Mouse (Mus musculus) embryonic facial prominence, embryonic 14.5 days (tissue): ENCODE results near the gene Zmiz1. TPM values are rescaled to one million over a fixed set of nuclear protein-coding genes. Genes with fewer than 3 reads are reported as not detected.

ENCODE experiments used
- ATAC-seq: fragments of 200-750 bp; cut with Nextera tagmentation; 2 replicates; pipeline ENCODE4 v1.8.0; 2017; ENCODE audit warnings: low read depth, moderate number of reproducible peaks, moderate TSS enrichment
- DNase-seq: peaks from one replicate; pipeline ENCODE4 v3.0.0-alpha.2; 2015; ENCODE audit warnings: low spot score
- H3K27ac ChIP-seq: fragments of 300-500 bp; sonication (generic); replicated peaks from 2 replicates; pipeline ENCODE4 v1.5.1; 2014; ENCODE audit warnings: low read depth, mild to moderate bottlenecking, low read length, moderate library complexity
- H3K27me3 ChIP-seq: fragments of 300-500 bp; sonication (generic); replicated peaks from 2 replicates; pipeline ENCODE4 v1.6.1; 2014; ENCODE audit warnings: low read length; ENCODE audit not compliant: control insufficient read depth, insufficient read depth
- H3K36me3 ChIP-seq: fragments of 300-500 bp; sonication (generic); 2 replicates; pipeline ENCODE4 v1.6.1; 2014; ENCODE audit warnings: low read length, mixed read lengths; ENCODE audit not compliant: control insufficient read depth, insufficient read depth
- H3K4me1 ChIP-seq: fragments of 300-500 bp; sonication (generic); 2 replicates; pipeline ENCODE4 v1.6.1; 2014; ENCODE audit warnings: antibody characterized with exemption, low read length; ENCODE audit not compliant: control insufficient read depth, insufficient read depth
- H3K4me2 ChIP-seq: fragments of 300-500 bp; sonication (generic); 2 replicates; pipeline ENCODE4 v1.6.1; 2014; ENCODE audit warnings: low read depth, mild to moderate bottlenecking, low read length, moderate library complexity, mixed read lengths
- H3K4me3 ChIP-seq: fragments of 300-500 bp; sonication (generic); 2 replicates; pipeline ENCODE4 v1.5.1; 2014; ENCODE audit warnings: low read depth, mild to moderate bottlenecking, low read length
- H3K9ac ChIP-seq: fragments of 300-500 bp; sonication (generic); 2 replicates; pipeline ENCODE4 v1.6.1; 2014; ENCODE audit warnings: low read depth, mild to moderate bottlenecking, low read length, moderate library complexity, mixed read lengths
- H3K9me3 ChIP-seq: fragments of 300-500 bp; sonication (generic); 2 replicates; pipeline ENCODE4 v1.6.1; 2016; ENCODE audit warnings: low read length; ENCODE audit not compliant: control insufficient read depth
- WGBS: fragments of 180-500 bp; shearing (Covaris S2); extraction: QIAGEN DNeasy Blood & Tissue Kit; methylation state at CpG from one replicate; pipeline ENCODE4 v1.1.7; 2014; 5-methylcytosine and 5-hydroxymethylcytosine counted together
- polyA plus RNA-seq: library from polyadenylated mRNA; unstranded; fragments of >200 nt; fragmentation: Nextera tagmentation; extraction: Ambion mirVana; gene quantifications from 2 replicates; pipeline ENCODE4 v1.2.1, GENCODE M21; 2014

Gene Zmiz1
- polyA plus RNA-seq, 1 experiment from 2014 or later = 31.3 TPM

DNA sequence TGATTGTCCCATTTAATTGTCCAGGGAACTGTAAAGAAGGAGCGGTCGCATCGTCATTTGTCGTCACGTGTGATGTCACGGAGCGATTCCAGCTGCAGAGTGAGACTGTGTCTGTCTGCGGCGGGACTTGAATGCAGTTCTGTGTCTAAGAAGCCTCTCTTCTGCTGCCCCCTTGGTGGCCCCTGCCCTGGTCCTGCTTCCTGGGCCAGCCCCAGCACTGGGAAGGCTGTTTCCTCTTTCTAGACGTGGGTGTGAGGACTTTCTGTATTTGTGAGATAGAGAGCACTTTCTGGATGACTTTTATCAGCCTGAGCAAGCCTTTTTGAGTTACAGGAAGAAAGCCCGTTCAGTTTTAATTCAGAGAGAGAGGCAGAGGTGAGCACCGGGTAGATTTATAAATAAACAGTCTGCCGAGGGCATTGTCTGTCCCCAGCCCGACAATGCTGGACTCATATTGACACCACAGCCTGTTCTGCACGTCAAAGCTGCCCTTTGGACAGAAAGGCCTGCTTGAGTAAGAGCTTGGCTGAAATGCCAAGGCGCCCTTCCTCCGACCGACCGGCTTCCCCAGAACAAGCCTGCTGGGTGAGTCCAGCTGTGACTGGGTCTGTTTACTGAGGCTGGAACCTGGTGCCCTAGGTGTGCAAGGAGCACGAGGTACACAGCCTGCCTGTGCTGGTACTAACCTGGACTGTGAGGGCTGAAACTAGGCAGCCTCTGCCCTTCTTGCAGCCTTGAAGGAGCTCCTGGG is 22.1 kb downstream of the Zmiz1 start:
- Histone ChIP-seq H3K9ac (no peak overlapping the region), H3K27ac (0 out of 2 replicates have a peak overlapping the region, but pooled peaks have one; percentile 4), H3K9me3 (no peaks in the 10 kb centered on the region), H3K4me2 (no peak overlapping the region), H3K4me3 (no peak overlapping the region), H3K27me3 (no peaks in the 10 kb centered on the region), H3K36me3 (0 out of 2 replicates have a peak, but pooled peaks cover 11% of the 10 kb centered on the region), H3K4me1 (peaks cover 36% of the 10 kb centered on the region)
- DNase-seq = no peak
- ATAC-seq = no peak
- WGBS = 54% methylated on average over 20 of the region's 20 CpGs

DNA sequence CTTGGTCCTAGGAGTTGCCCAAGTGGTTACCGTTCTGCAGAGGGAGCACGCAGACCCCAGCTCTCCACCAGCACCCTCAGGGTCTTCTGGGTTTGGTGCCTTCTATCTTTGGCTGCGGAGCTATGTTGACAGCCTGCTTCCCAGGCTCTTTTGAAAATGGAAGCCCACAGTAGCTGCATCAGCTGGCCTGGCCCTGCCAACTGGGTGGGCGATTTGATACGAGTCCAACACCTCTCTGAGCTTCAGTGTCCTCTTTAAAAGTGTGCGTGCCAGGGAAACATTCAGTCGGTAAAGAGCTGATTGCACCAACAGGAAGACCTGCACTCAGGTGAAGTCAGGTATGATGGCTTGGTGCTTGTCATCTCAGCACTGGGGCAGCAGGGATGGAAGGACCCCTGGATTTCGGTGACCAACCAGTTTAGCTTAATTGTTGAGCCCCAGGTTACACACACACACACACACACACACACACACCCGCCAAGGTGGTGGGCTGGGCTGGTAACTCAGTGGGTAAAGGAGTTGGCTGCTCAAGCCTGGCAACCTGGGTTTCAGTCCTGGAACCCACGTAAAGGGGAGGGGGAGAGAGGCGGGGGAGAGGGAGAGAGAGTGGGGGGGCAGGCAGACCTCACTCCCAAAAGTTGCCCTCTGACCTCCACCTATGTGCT is 22.8 kb downstream of the Zmiz1 start:
- ATAC-seq (no peak), DNase-seq (no peak)
- Histone ChIP-seq H3K9me3 (no peaks in the 10 kb centered on the region), H3K4me3 (no peak overlapping the region), H3K4me2 (no peak overlapping the region; the same call in 1 of the 2 replicates), H3K36me3 (0 out of 2 replicates have a peak, but pooled peaks cover 11% of the 10 kb centered on the region), H3K9ac (no peak overlapping the region), H3K4me1 (peaks cover 31% of the 10 kb centered on the region), H3K27me3 (no peaks in the 10 kb centered on the region), H3K27ac (0 out of 2 replicates have a peak overlapping the region, but pooled peaks have one; percentile 4)
- 75% methylated on average over 11 of the region's 11 CpGs for WGBS

DNA sequence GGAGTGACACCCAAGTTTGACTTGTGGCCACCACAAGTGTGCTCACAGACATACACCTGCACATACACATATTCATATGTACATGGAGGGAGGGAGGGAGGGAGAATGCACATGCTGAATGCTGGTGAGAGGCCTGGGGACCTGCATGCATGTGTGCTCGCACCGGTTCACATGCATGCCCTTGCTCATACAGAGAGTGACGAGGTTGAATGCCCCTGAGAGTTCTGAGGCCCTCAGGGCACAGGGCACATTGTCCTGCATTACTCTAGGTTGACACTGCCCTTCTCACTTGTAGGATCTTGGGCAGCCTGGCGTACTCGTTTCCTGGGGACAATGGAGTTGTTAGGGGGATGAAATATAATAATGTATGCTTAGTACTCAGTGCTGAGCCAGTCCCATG is 23.4 kb downstream of the Zmiz1 start:
- no peak overlapping the region for H3K27ac ChIP-seq
- H3K4me3 ChIP-seq = no peak overlapping the region
- DNase-seq (no peak), ATAC-seq (no peak)
- peaks cover 29% of the 10 kb centered on the region for H3K4me1 ChIP-seq
- H3K36me3 ChIP-seq = 0 out of 2 replicates have a peak, but pooled peaks cover 11% of the 10 kb centered on the region
- no peaks in the 10 kb centered on the region for H3K27me3 ChIP-seq
- H3K4me2 ChIP-seq = no peak overlapping the region
- no peaks in the 10 kb centered on the region for H3K9me3 ChIP-seq
- 75% methylated on average over 5 of the region's 5 CpGs for WGBS
- no peak overlapping the region for H3K9ac ChIP-seq

DNA sequence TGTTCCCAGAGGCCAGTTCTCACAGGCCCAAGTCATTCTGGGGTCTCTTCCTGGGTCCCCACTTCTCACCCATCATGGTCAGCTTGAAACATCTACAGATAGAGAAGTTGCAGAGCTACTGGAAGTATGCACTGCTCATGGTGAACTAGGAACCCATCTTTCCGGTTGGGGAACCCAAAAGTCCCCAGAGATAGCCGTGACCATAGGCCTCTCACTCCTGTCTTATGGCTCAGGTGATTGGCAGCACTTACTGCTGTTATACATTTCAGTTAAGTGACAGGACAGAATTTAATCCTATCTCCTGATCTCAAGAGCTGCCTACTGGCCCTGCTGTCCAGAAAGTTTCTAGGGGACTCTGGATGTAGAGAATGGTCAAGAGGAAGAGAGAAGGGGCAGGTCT is 24.3 kb downstream of the Zmiz1 start:
- Histone ChIP-seq H3K9me3 (no peaks in the 10 kb centered on the region), H3K4me1 (peaks cover 28% of the 10 kb centered on the region), H3K4me3 (no peak overlapping the region), H3K4me2 (no peak overlapping the region), H3K36me3 (0 out of 2 replicates have a peak, but pooled peaks cover 11% of the 10 kb centered on the region), H3K27ac (no peak overlapping the region), H3K9ac (no peak overlapping the region), H3K27me3 (no peaks in the 10 kb centered on the region)
- no peak for ATAC-seq
- WGBS = 80% methylated on average over 2 of the region's 2 CpGs
- DNase-seq = no peak

DNA sequence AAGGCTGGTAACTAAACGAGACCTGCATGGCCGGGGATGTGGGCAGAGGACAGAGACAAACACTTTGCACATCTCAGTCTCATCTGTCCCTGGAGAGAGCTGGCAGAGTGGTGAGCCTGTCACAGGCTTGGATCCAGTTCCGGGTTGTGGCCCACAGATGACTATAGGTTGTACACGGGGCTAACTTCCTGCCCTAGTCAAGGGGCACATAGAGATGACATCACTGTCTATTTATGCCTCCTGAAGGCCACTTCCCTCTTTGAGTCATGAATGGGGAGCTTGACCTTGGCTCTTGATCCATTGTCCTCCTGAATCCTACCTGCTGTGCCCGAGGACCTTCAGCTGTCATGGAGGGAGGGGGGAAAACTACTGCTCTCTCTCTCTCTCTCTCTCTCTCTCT is 25.1 kb downstream of the Zmiz1 start:
- H3K27me3 ChIP-seq = no peaks in the 10 kb centered on the region
- WGBS = 56% methylated on average over 4 of the region's 5 CpGs

DNA sequence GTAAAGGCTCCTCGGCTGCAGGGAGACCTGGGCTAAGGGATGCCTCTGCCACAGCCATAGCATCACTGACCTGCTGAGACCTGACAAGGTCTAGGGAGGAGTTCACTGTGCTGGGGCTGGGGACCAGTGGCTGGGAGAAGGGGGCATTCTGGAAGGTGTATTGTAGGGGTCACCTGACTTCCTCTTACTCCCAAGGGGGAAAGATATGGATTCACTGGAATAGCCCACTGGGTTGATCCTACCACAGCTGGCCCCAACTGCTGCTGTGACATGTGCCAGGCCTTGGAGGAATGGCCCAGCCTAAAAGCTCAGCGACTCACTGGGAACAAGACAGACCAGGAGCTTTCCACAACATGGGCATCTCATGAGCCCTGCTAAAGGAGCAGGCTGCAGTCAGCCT is 27.2 kb downstream of the Zmiz1 start:
- DNase-seq (no peak), ATAC-seq (no peak)
- Histone ChIP-seq H3K9ac (no peak overlapping the region), H3K27me3 (no peaks in the 10 kb centered on the region), H3K27ac (no peak overlapping the region), H3K4me1 (peaks cover 20% of the 10 kb centered on the region; the same call in 1 of the 2 replicates), H3K4me2 (no peak overlapping the region), H3K4me3 (no peak overlapping the region), H3K36me3 (0 out of 2 replicates have a peak, but pooled peaks cover 3% of the 10 kb centered on the region), H3K9me3 (no peaks in the 10 kb centered on the region)
- WGBS = 65% methylated on average over 2 of the region's 2 CpGs

More for the DNA sequence above, 25.1 kb downstream of the Zmiz1 start:
- Histone ChIP-seq H3K9me3 (no peaks in the 10 kb centered on the region), H3K4me3 (no peak overlapping the region), H3K4me1 (peaks cover 26% of the 10 kb centered on the region; the same call in 1 of the 2 replicates), H3K36me3 (0 out of 2 replicates have a peak, but pooled peaks cover 4% of the 10 kb centered on the region), H3K9ac (no peak overlapping the region), H3K27ac (no peak overlapping the region), H3K4me2 (no peak overlapping the region)
- DNase-seq (no peak), ATAC-seq (no peak)

DNA sequence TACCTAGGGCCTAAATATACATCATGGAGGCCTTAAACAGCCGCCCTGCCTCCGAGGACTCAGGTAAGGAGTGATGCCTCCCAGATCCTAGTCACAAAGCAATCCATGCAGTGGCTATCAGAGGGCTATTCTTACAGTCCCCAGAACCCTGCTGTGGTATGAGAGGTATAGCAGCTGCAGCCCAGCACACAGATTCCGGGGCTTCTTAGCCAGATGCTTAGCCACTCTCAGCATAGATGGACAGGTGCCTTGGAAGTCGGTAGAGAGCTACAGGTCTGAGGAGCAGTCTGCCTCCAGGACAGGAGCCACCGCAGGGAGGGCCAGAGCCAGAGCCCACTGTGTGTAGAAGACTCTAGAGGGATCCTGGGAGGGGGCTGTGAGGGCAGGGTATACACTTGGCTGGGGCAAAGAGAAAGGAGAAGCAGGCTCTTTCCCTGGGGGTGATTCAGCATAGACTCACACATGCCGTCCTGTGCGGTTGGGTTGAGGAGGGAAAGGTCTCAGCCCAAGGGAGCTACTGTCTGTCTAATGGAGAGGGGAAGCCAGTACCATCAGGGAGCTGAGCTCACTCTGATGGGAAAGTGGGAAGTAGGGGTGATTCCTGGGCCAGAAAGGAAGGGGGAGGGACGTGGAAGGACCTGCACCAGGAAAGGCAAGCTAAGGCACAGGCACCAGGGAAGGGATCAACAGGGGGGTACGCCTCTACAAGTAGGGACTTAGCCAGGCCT is 27.9 kb downstream of the Zmiz1 start:
- 72% methylated on average over 9 of the region's 9 CpGs for WGBS
- Histone ChIP-seq H3K4me1 (peaks cover 20% of the 10 kb centered on the region; the same call in 1 of the 2 replicates), H3K4me2 (no peak overlapping the region), H3K27me3 (no peaks in the 10 kb centered on the region), H3K27ac (no peak overlapping the region), H3K36me3 (no peaks in the 10 kb centered on the region), H3K9me3 (no peaks in the 10 kb centered on the region), H3K9ac (no peak overlapping the region), H3K4me3 (no peak overlapping the region)
- no peak for DNase-seq
- ATAC-seq = no peak

DNA sequence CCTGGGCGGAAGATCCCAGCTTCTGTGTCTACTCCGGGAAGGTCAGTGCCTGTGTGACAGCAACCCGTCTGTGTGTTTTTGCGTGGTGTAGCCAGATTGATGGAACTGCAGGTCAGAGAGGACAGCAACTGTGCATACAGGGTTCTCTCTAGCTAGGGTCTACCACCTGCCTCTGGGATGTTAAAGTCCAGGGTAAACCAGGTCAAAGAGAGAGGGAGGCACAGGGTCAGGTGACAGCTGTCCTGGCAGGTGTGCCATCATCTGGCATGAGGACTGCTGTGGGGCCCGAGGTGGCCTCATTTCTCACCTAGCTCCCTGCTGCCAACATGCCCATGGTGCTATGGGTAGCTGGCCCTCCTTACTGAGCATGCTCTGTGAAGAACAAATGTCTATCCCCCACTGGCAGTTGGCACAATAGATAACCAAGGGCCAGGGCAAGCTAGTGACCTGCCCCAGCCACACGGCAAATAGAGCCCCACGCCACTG is 28.5 kb downstream of the Zmiz1 start:
- Histone ChIP-seq H3K27ac (no peak overlapping the region), H3K4me3 (no peak overlapping the region), H3K36me3 (no peaks in the 10 kb centered on the region), H3K9me3 (no peaks in the 10 kb centered on the region), H3K4me1 (peaks cover 26% of the 10 kb centered on the region), H3K9ac (no peak overlapping the region), H3K27me3 (no peaks in the 10 kb centered on the region), H3K4me2 (no peak overlapping the region)
- DNase-seq = no peak
- WGBS = 81% methylated on average over 4 of the region's 7 CpGs
- ATAC-seq = no peak
